Comparison of ENCODE assay signal across 14 mouse cellular contexts in genomic region chr4:33413791-33414190, GRCm38 (mm10).
DNase-seq lines count a peak whose midpoint lies in the region; ATAC-seq and TF ChIP-seq lines count a peak whose summit lies in the region.
"Had no signal": no experiment of that assay in that cellular context is flagged by ENCODE, and none has a peak within 500 bp of the region (broad histone marks: within the 10 kb centered on the region; RNA-seq: fewer than 3 reads in every experiment).

No protein-coding gene starts in this region.

- H3K36me3 ChIP-seq in heart, adult 2 months (ENCODE audit: control insufficient read depth, insufficient read depth, low read length) = no peaks in the 10 kb centered on the region
- no peaks in the 10 kb centered on the region for H3K36me3 ChIP-seq in heart, embryonic 11.5 days (ENCODE audit: control insufficient read depth, insufficient read depth, low read length)
- no peaks in the 10 kb centered on the region for H3K36me3 ChIP-seq in forebrain, embryonic 16.5 days (ENCODE audit: control insufficient read depth, insufficient read depth)
- H3K36me3 ChIP-seq: neural tube, embryonic 13.5 days had no signal

- H3K9me3 ChIP-seq in heart, embryonic 11.5 days (replicated peaks; ENCODE audit: control insufficient read depth, low read length) = no peaks in the 10 kb centered on the region
- H3K9me3 ChIP-seq in forebrain, embryonic 16.5 days (ENCODE audit: control insufficient read depth, low read length) = no peaks in the 10 kb centered on the region
- H3K9me3 ChIP-seq: G1E; neural tube, embryonic 13.5 days had no signal

- no peaks in the 10 kb centered on the region for H3K79me2 ChIP-seq in heart, adult 2 months (replicated peaks; ENCODE audit: control insufficient read depth, insufficient read depth, low read length)

- H3K27me3 ChIP-seq in heart, adult 2 months (ENCODE audit: control insufficient read depth, insufficient read depth, low read length) = no peaks in the 10 kb centered on the region
- H3K27me3 ChIP-seq in heart, embryonic 11.5 days (ENCODE audit: control insufficient read depth, insufficient read depth, low read length) = no peaks in the 10 kb centered on the region
- no peaks in the 10 kb centered on the region for H3K27me3 ChIP-seq in forebrain, embryonic 16.5 days (replicated peaks; ENCODE audit: control insufficient read depth, insufficient read depth, low read length)
- H3K27me3 ChIP-seq: neural tube, embryonic 13.5 days had no signal

- no peak overlapping the region for H3K27ac ChIP-seq in heart, adult 2 months
- no peak overlapping the region for H3K27ac ChIP-seq in heart, embryonic 11.5 days (ENCODE audit: low read depth, low read length)
- H3K27ac ChIP-seq in forebrain, embryonic 16.5 days (ENCODE audit: low read length) = no peak overlapping the region
- H3K27ac ChIP-seq: liver, embryonic 14.5 days; neural tube, embryonic 13.5 days had no signal

- TF ChIP-seq CTCF in heart, adult 2 months (IDR thresholded peaks at IDR 0.05) = no peak

- no peak for TF ChIP-seq POLR2A in heart, adult 2 months (IDR thresholded peaks at IDR 0.05; ENCODE audit: insufficient read depth, low read depth, low read length)

- peak; percentile 29 to 47 for DNase-seq in heart, adult 2 months
- peak; percentile 4 for DNase-seq in ovary, postnatal 14 days (ENCODE audit: low spot score)
- DNase-seq in ovary, adult 18-20 months (ENCODE audit: low spot score) = no peak
- DNase-seq in heart, adult 8-10 months (ENCODE audit: low spot score) = peak; percentile 68
- peak; percentile 58 for DNase-seq in testis, postnatal 10 days (ENCODE audit: low spot score)
- no peak for DNase-seq in cerebellum, adult 18-20 months
- DNase-seq: cerebellum, adult 11 months; kidney, adult 9 months; right cerebral cortex, adult 18-20 months had no signal

- no peak for ATAC-seq in heart, embryonic 11.5 days (replicated peaks; ENCODE audit: insufficient number of reproducible peaks, low FRiP score, low TSS enrichment)
- no peak for ATAC-seq in forebrain, embryonic 16.5 days

- WGBS in heart, adult 2 months = 73% methylated on average over 4 of the region's 4 CpGs
- WGBS in heart, embryonic 11.5 days (ENCODE audit: insufficient replicate concordance) = 80% methylated on average over 4 of the region's 4 CpGs
- WGBS in forebrain, embryonic 16.5 days = 88% methylated on average over 4 of the region's 4 CpGs

- H3K4me2 ChIP-seq in heart, embryonic 11.5 days = no peak overlapping the region
- H3K4me2 ChIP-seq in forebrain, embryonic 16.5 days (ENCODE audit: low read length) = no peak overlapping the region
- H3K4me2 ChIP-seq: neural tube, embryonic 13.5 days had no signal

- intact Hi-C loops in heart, adult 2 months (cut with DNase I) = no loop called here

- H3K9ac ChIP-seq in heart, adult 2 months (ENCODE audit: low read depth, low read length) = no peak overlapping the region
- no peak overlapping the region for H3K9ac ChIP-seq in heart, embryonic 11.5 days (ENCODE audit: low read depth, low read length)
- H3K9ac ChIP-seq in forebrain, embryonic 16.5 days (replicated peaks; ENCODE audit: low read depth, low read length) = no peak overlapping the region
- H3K9ac ChIP-seq: liver, embryonic 14.5 days; neural tube, embryonic 13.5 days had no signal

- TF ChIP-seq EP300 in heart, adult 2 months (IDR thresholded peaks at IDR 0.05; ENCODE audit: insufficient read depth, low read depth, low read length) = no peak

- H3K4me1 ChIP-seq in heart, adult 2 months (ENCODE audit: control insufficient read depth, insufficient read depth, low read length) = no peaks in the 10 kb centered on the region; the same call in 1 of the 2 replicates
- H3K4me1 ChIP-seq in heart, embryonic 11.5 days (ENCODE audit: control insufficient read depth, insufficient read depth, low read length) = no peaks in the 10 kb centered on the region
- peaks cover 3% of the 10 kb centered on the region for H3K4me1 ChIP-seq in forebrain, embryonic 16.5 days (replicated peaks; ENCODE audit: control insufficient read depth, insufficient read depth, low read length)
- H3K4me1 ChIP-seq: neural tube, embryonic 13.5 days had no signal

- H3K4me3 ChIP-seq in heart, adult 2 months = no peak overlapping the region
- H3K4me3 ChIP-seq in heart, embryonic 11.5 days (ENCODE audit: low read depth, low read length) = no peak overlapping the region
- H3K4me3 ChIP-seq in forebrain, embryonic 16.5 days (replicated peaks; ENCODE audit: low read length) = no peak overlapping the region
- H3K4me3 ChIP-seq: neural tube, embryonic 13.5 days had no signal

Comparison
In these comparisons a context has a peak if more than half of its experiments do, and no peak if none do; other contexts are left out.
1. DNase-seq: peak in heart, adult 2 months (2 of 2), ovary, postnatal 14 days (single experiment), heart, adult 8-10 months (single experiment) and testis, postnatal 10 days (single experiment); none in ovary, adult 18-20 months (single experiment) and cerebellum, adult 18-20 months (0 of 2).